Mouse (Mus musculus): ENCODE data around the gene Slc1a4. TPM values are rescaled to one million over a fixed set of nuclear protein-coding genes. Genes with fewer than 3 reads are reported as not detected.

Gene Slc1a4
- polyA plus RNA-seq (2014; fragmentation: Nextera tagmentation; extraction: Ambion mirVana) = 24.8 and 26.6 TPM in 2 replicates

- H3K27me3 ChIP-seq (replicated peaks; ENCODE audit: control insufficient read depth, insufficient read depth, low read length) = no peaks in the 10 kb centered on the region
- H3K36me3 ChIP-seq (ENCODE audit: control insufficient read depth, insufficient read depth, low read length) = no peaks in the 10 kb centered on the region
- DNase-seq (ENCODE audit: low spot score) (peak; percentile 99), ATAC-seq (ENCODE audit: low read depth) (peak; percentile 98)
- H3K4me3 ChIP-seq (ENCODE audit: low read depth, low read length) = peak within 1 kb of the TSS; percentile 59
- H3K9ac ChIP-seq (ENCODE audit: low read depth, low read length) = peak within 1 kb of the TSS; percentile 78
- H3K27ac ChIP-seq (replicated peaks; ENCODE audit: low read depth, low read length) = peak within 1 kb of the TSS; percentile 95
- peaks cover 18% of the 10 kb centered on the region for H3K4me1 ChIP-seq (ENCODE audit: control insufficient read depth, insufficient read depth, low read length)
- no peaks in the 10 kb centered on the region for H3K9me3 ChIP-seq (ENCODE audit: control insufficient read depth, low read length)
- under 1% methylated on average over 38 of the region's 48 CpGs for WGBS
- peak within 1 kb of the TSS; percentile 97 for H3K4me2 ChIP-seq (ENCODE audit: low read depth, low read length)
These were observed at the start of gene Slc1a4 for GRCm38 (mm10) chr11:20332561-20333514. Gene Slc1a4 (minus strand): TSS chr11:20332713.

GRCm38 (mm10) chr11:20380106-20380505, 47.6 kb upstream of the Slc1a4 start:
- WGBS = 60% methylated on average over 4 of the region's 4 CpGs
- H3K27ac ChIP-seq (replicated peaks; ENCODE audit: low read depth, low read length) = no peak overlapping the region
- H3K27me3 ChIP-seq (replicated peaks; ENCODE audit: control insufficient read depth, insufficient read depth, low read length) = no peaks in the 10 kb centered on the region
- no peak overlapping the region for H3K4me3 ChIP-seq (ENCODE audit: low read depth, low read length)
- ATAC-seq (ENCODE audit: low read depth) (no peak), DNase-seq (ENCODE audit: low spot score) (no peak)
- no peak overlapping the region for H3K4me2 ChIP-seq (ENCODE audit: low read depth, low read length)
- no peaks in the 10 kb centered on the region for H3K4me1 ChIP-seq (ENCODE audit: control insufficient read depth, insufficient read depth, low read length)
- H3K9ac ChIP-seq (ENCODE audit: low read depth, low read length) = no peak overlapping the region
- no peaks in the 10 kb centered on the region for H3K36me3 ChIP-seq (ENCODE audit: control insufficient read depth, insufficient read depth, low read length)
- H3K9me3 ChIP-seq (ENCODE audit: control insufficient read depth, low read length) = no peaks in the 10 kb centered on the region

GRCm38 (mm10) chr11:20376642-20377041, 44.1 kb upstream of the Slc1a4 start:
- Histone ChIP-seq H3K4me1 (ENCODE audit: control insufficient read depth, insufficient read depth, low read length) (no peaks in the 10 kb centered on the region), H3K9me3 (ENCODE audit: control insufficient read depth, low read length) (no peaks in the 10 kb centered on the region), H3K27me3 (replicated peaks; ENCODE audit: control insufficient read depth, insufficient read depth, low read length) (no peaks in the 10 kb centered on the region), H3K4me2 (ENCODE audit: low read depth, low read length) (no peak overlapping the region), H3K9ac (ENCODE audit: low read depth, low read length) (no peak overlapping the region), H3K4me3 (ENCODE audit: low read depth, low read length) (no peak overlapping the region), H3K36me3 (ENCODE audit: control insufficient read depth, insufficient read depth, low read length) (no peaks in the 10 kb centered on the region), H3K27ac (replicated peaks; ENCODE audit: low read depth, low read length) (no peak overlapping the region)
- DNase-seq (ENCODE audit: low spot score) (no peak), ATAC-seq (ENCODE audit: low read depth) (no peak)
- 87% methylated on average over 7 of the region's 7 CpGs for WGBS

- Histone ChIP-seq H3K27ac (replicated peaks; ENCODE audit: low read depth, low read length) (no peak overlapping the region), H3K36me3 (ENCODE audit: control insufficient read depth, insufficient read depth, low read length) (no peaks in the 10 kb centered on the region), H3K27me3 (replicated peaks; ENCODE audit: control insufficient read depth, insufficient read depth, low read length) (no peaks in the 10 kb centered on the region), H3K9me3 (ENCODE audit: control insufficient read depth, low read length) (no peaks in the 10 kb centered on the region), H3K4me2 (ENCODE audit: low read depth, low read length) (no peak overlapping the region), H3K4me3 (ENCODE audit: low read depth, low read length) (no peak overlapping the region), H3K9ac (ENCODE audit: low read depth, low read length) (no peak overlapping the region), H3K4me1 (ENCODE audit: control insufficient read depth, insufficient read depth, low read length) (no peaks in the 10 kb centered on the region)
- no peak for ATAC-seq (ENCODE audit: low read depth)
- 71% methylated on average over 8 of the region's 8 CpGs for WGBS
- DNase-seq (ENCODE audit: low spot score) = no peak
These were observed 40.2 kb upstream of the Slc1a4 start for GRCm38 (mm10) chr11:20372616-20373211.

DNA sequence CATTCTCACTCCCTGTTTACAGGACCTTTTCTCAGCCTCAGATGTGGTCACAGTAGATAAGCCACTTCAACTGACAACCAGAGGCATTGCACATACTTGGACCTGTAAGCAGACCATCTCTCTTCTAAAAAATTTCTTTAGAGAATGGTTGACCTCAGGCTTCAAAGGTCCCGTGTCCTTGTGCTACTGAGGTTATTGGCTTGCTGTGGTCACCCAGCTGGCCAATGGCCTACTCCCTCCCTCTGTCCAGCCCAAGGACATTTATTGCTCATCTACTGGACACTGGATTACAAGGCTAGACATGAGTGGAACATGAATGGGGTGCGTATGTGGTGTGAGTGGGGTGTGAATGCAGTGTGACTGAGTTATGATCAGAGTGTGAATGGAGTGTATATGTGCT, 38.0 kb upstream of the Slc1a4 start:
- no peaks in the 10 kb centered on the region for H3K27me3 ChIP-seq (replicated peaks; ENCODE audit: control insufficient read depth, insufficient read depth, low read length)
- ATAC-seq (ENCODE audit: low read depth) (no peak), DNase-seq (ENCODE audit: low spot score) (no peak)
- H3K9ac ChIP-seq (ENCODE audit: low read depth, low read length) = no peak overlapping the region
- H3K4me1 ChIP-seq (ENCODE audit: control insufficient read depth, insufficient read depth, low read length) = no peaks in the 10 kb centered on the region
- no peak overlapping the region for H3K27ac ChIP-seq (replicated peaks; ENCODE audit: low read depth, low read length)
- no peak overlapping the region for H3K4me3 ChIP-seq (ENCODE audit: low read depth, low read length)
- H3K4me2 ChIP-seq (ENCODE audit: low read depth, low read length) = no peak overlapping the region
- no peaks in the 10 kb centered on the region for H3K36me3 ChIP-seq (ENCODE audit: control insufficient read depth, insufficient read depth, low read length)
- H3K9me3 ChIP-seq (ENCODE audit: control insufficient read depth, low read length) = no peaks in the 10 kb centered on the region
- 78% methylated on average over 2 of the region's 2 CpGs for WGBS

DNA sequence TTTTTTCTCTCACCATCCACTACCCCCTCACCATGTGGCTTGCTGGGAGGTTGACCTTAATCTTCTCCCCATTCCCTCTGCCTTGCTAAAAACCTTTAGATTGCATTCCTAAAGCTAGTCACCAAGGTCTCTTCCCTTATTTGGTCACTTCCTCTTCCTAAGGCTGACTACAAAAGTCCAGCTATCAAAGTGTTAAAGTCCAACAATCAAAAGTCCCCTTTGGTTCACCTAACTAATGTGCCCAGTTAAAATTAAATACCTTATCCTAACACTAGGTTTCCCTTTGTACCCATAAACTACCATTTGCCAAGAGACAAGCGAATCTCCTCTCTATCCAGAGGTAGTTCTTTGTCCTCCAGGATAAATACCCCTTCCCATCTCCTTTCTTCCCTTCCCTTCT, 33.9 kb upstream of the Slc1a4 start:
- Histone ChIP-seq H3K4me2 (ENCODE audit: low read depth, low read length) (no peak overlapping the region), H3K27me3 (replicated peaks; ENCODE audit: control insufficient read depth, insufficient read depth, low read length) (no peaks in the 10 kb centered on the region), H3K4me3 (ENCODE audit: low read depth, low read length) (no peak overlapping the region), H3K9me3 (ENCODE audit: control insufficient read depth, low read length) (0 out of 2 replicates have a peak, but pooled peaks cover 5% of the 10 kb centered on the region), H3K9ac (ENCODE audit: low read depth, low read length) (no peak overlapping the region), H3K4me1 (ENCODE audit: control insufficient read depth, insufficient read depth, low read length) (no peaks in the 10 kb centered on the region), H3K27ac (replicated peaks; ENCODE audit: low read depth, low read length) (no peak overlapping the region), H3K36me3 (ENCODE audit: control insufficient read depth, insufficient read depth, low read length) (no peaks in the 10 kb centered on the region)
- 94% methylated on average over 1 of the region's 1 CpGs for WGBS
- no peak for DNase-seq (ENCODE audit: low spot score)
- ATAC-seq (ENCODE audit: low read depth) = no peak

GRCm38 (mm10) chr11:20361354-20361753, 28.8 kb upstream of the Slc1a4 start:
- Histone ChIP-seq H3K4me3 (ENCODE audit: low read depth, low read length) (no peak overlapping the region), H3K4me1 (ENCODE audit: control insufficient read depth, insufficient read depth, low read length) (no peaks in the 10 kb centered on the region), H3K27ac (replicated peaks; ENCODE audit: low read depth, low read length) (no peak overlapping the region), H3K36me3 (ENCODE audit: control insufficient read depth, insufficient read depth, low read length) (no peaks in the 10 kb centered on the region), H3K27me3 (replicated peaks; ENCODE audit: control insufficient read depth, insufficient read depth, low read length) (no peaks in the 10 kb centered on the region), H3K9me3 (ENCODE audit: control insufficient read depth, low read length) (0 out of 2 replicates have a peak, but pooled peaks cover 5% of the 10 kb centered on the region), H3K4me2 (ENCODE audit: low read depth, low read length) (no peak overlapping the region), H3K9ac (ENCODE audit: low read depth, low read length) (no peak overlapping the region)
- WGBS = 47% methylated on average over 3 of the region's 3 CpGs
- ATAC-seq (ENCODE audit: low read depth) (peak; percentile 58; the same call in 1 of the 2 replicates), DNase-seq (ENCODE audit: low spot score) (peak; percentile 59)

DNA sequence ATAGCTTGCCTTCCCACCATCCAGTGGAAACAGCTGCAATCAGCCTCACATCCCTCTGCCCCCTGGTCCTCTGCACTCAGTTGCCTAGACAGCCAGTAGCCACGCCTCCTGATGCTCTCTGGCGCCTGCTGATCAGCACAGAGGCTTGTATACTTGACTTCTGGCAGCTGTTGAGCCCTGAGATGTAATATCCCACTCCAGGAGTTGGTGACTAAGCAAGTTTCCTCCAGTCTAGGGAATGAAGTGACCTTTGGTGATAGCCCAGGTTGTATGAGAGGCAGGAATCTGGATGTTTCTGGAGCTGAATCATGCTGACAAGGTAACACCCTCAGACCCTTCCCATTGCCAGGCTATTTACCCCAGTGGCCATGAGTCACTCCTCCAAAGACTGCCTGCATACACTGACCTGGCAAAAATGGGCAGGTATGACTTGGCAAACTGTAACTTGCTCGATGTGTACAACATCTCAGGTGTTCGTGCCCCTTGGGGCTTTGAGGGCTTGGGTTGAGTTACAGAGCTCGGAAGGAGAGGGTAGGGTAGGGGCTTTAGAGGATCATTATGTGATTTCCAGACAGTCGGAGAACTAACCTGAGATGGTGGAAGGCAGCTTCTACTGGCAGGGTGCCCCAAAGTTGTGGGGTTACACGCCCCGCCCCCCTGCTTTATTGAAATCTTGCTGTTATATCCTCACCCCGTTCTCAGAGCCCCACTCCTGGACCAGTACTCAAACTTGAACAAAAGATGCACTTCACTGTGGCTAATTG, 25.4 kb upstream of the Slc1a4 start:
- Histone ChIP-seq H3K36me3 (ENCODE audit: control insufficient read depth, insufficient read depth, low read length) (no peaks in the 10 kb centered on the region), H3K4me2 (ENCODE audit: low read depth, low read length) (no peak overlapping the region), H3K9ac (ENCODE audit: low read depth, low read length) (no peak overlapping the region), H3K27me3 (replicated peaks; ENCODE audit: control insufficient read depth, insufficient read depth, low read length) (no peaks in the 10 kb centered on the region), H3K27ac (replicated peaks; ENCODE audit: low read depth, low read length) (no peak overlapping the region), H3K4me1 (ENCODE audit: control insufficient read depth, insufficient read depth, low read length) (no peaks in the 10 kb centered on the region), H3K4me3 (ENCODE audit: low read depth, low read length) (no peak overlapping the region), H3K9me3 (ENCODE audit: control insufficient read depth, low read length) (no peaks in the 10 kb centered on the region)
- DNase-seq (ENCODE audit: low spot score) (peak; percentile 53), ATAC-seq (ENCODE audit: low read depth) (peak; percentile 92)
- WGBS = 63% methylated on average over 9 of the region's 9 CpGs

Data from embryonic facial prominence, embryonic 14.5 days (tissue).